Mouse (Mus musculus) embryonic facial prominence, embryonic 15.5 days (tissue): ENCODE data around the gene Mrpl28. TPM values are rescaled to one million over a fixed set of nuclear protein-coding genes. Genes with fewer than 3 reads are reported as not detected.

Experiments used
- polyA plus RNA-seq: library from polyadenylated mRNA; unstranded; fragments of >200 nt; fragmentation: Nextera tagmentation; extraction: Ambion mirVana; gene quantifications from 2 replicates; pipeline ENCODE4 v1.2.1, GENCODE M21; 2015

Mrpl28 gene
- polyA plus RNA-seq, 1 experiment from 2014 or later = 190 TPM

Other genes starting within 250 kb of the Mrpl28 start
- gene Mettl26, start 248.4 kb upstream of the Mrpl28 start, polyA plus RNA-seq = 49.6 and 51.8 TPM in 2 replicates
- 0.62 and 0.83 TPM in 2 replicates for gene Wfikkn1, start 242.6 kb upstream of the Mrpl28 start, polyA plus RNA-seq
- gene Rab40c, start 203.8 kb upstream of the Mrpl28 start, polyA plus RNA-seq = 35.8 and 38.9 TPM in 2 replicates
- 51.1 and 58.4 TPM in 2 replicates for gene Pigq, start 178.6 kb upstream of the Mrpl28 start, polyA plus RNA-seq
- gene Nhlrc4, start 178.5 kb upstream of the Mrpl28 start, polyA plus RNA-seq = 2.7 and 5.8 TPM in 2 replicates
- 0.24 and 0.28 TPM in 2 replicates for gene A930017K11Rik, start 170.9 kb upstream of the Mrpl28 start, polyA plus RNA-seq
- 24.5 and 29.8 TPM in 2 replicates for gene Capn15, start 137.7 kb upstream of the Mrpl28 start, polyA plus RNA-seq
- gene Rab11fip3, start 53.9 kb upstream of the Mrpl28 start, polyA plus RNA-seq = 18.3 and 19.6 TPM in 2 replicates
- gene Decr2, start 33.2 kb upstream of the Mrpl28 start, polyA plus RNA-seq = 39.7 and 42.6 TPM in 2 replicates
- gene Nme4, start 27.9 kb upstream of the Mrpl28 start, polyA plus RNA-seq = 87.1 and 98.8 TPM in 2 replicates
- gene Tmem8, start 10.2 kb upstream of the Mrpl28 start, polyA plus RNA-seq = 2.9 and 3.5 TPM in 2 replicates
- gene Axin1, start 15.2 kb downstream of the Mrpl28 start, polyA plus RNA-seq = 12.7 and 15.8 TPM in 2 replicates
- 0.67 and 0.88 TPM in 2 replicates for gene Pdia2, start 75.6 kb downstream of the Mrpl28 start, polyA plus RNA-seq
- gene Rgs11, start 79.5 kb downstream of the Mrpl28 start, polyA plus RNA-seq = 14.8 and 19.8 TPM in 2 replicates
- 30.5 and 36.6 TPM in 2 replicates for gene Arhgdig, start 84.3 kb downstream of the Mrpl28 start, polyA plus RNA-seq
- gene Fam234a, start 120.7 kb downstream of the Mrpl28 start, polyA plus RNA-seq = 50.8 and 56.2 TPM in 2 replicates
- 99.6 and 111 TPM in 2 replicates for gene Luc7l, start 129.4 kb downstream of the Mrpl28 start, polyA plus RNA-seq